Mouse (Mus musculus): ENCODE results near the gene H2al1d. TPM values are rescaled to one million over a fixed set of nuclear protein-coding genes. Genes with fewer than 3 reads are reported as not detected.
"Not testable (repeated sequence)": the region's sequence is repeated elsewhere in the genome, so short reads cannot be mapped to it uniquely, and the experiment has no call there.

The H2al1d gene
- polyA plus RNA-seq (2015; fragmentation: Nextera tagmentation; extraction: Ambion mirVana), result not detected in 2 replicates

DNA sequence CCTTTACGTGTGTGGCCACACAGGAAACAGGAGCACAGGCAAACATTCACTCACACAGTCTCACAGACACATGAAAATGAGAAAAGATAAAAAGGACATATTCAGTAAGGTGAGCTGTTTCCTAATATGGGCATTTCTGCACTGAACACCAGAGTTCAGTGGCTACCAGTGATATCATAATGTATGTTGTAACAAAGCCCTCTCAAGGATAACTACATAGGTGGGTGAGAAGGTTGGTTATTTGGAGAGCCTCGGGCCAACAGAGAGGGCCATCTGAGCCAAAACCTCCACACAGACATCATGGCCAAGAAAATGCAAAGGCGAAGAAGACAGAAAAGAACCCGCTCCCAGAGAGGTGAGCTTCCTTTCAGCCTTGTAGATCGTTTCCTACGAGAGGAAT, at the start of gene H2al1d:
Gene H2al1d (plus strand): TSS at position 301 of the 400 bp plus-strand sequence.
- H3K4me3 ChIP-seq; H3K27me3 ChIP-seq; H3K27ac ChIP-seq; H3K36me3 ChIP-seq; H3K4me2 ChIP-seq; H3K4me1 ChIP-seq; H3K9me3 ChIP-seq; ATAC-seq (ENCODE audit: borderline replicate concordance, extremely low read depth, low FRiP score, low TSS enrichment); H3K9ac ChIP-seq: not testable (repeated sequence)
- WGBS, result no CpG with 5 or more reads among the region's 6 CpGs

DNA sequence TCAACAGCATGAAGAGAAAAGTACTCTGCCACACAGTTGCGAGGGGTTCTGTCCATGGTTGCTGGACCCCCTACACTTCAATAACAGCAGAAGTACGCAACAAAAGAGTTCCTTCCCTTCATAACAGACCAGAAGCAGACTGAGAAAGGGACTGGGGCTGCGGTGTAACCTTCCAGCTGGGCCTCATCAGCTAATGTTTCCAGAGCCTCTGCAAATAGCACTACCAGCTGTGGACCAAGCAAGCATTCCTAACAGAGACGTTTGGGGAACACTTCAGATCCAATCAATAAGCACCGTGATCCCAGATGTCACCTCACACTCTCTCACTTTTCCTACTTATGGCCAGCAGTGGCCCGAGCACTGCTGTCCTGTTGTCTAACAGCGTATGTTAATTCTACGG, 43.7 kb upstream of the H2al1d start:
- H3K27me3 ChIP-seq, result peaks cover 3% of the 10 kb centered on the region; the same call in 1 of the 2 replicates
- 49% methylated on average over 8 of the region's 8 CpGs for WGBS
- H3K4me1 ChIP-seq, result no peaks in the 10 kb centered on the region
- no peak overlapping the region for H3K4me3 ChIP-seq
- H3K4me2 ChIP-seq, result no peak overlapping the region
- no peak overlapping the region for H3K9ac ChIP-seq
- ATAC-seq (ENCODE audit: borderline replicate concordance, extremely low read depth, low FRiP score, low TSS enrichment), result peak; percentile 39; the same call in 1 of the 2 replicates
- no peaks in the 10 kb centered on the region for H3K9me3 ChIP-seq
- H3K27ac ChIP-seq, result no peak overlapping the region
- no peaks in the 10 kb centered on the region for H3K36me3 ChIP-seq

DNA sequence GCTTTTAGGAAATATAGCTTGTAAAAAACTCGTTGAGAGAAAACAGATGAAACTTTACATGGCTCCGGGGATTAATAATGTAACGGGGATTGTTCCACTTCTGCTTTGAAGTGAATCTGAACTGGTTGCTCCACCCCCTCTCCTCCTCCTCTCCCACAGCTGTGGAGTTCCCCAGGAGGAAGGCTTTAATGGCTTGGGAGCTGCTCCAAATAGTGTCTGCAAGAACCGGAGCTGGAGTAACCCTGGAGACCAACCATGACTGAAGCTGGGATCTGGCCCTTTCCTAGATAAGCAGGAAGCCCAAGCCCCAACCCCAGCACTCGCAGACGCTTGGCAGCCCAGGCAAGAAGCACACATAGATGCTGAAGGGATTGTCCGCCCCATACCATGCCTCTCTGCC, 40.8 kb upstream of the H2al1d start:
- no peak overlapping the region for H3K9ac ChIP-seq
- ATAC-seq (ENCODE audit: borderline replicate concordance, extremely low read depth, low FRiP score, low TSS enrichment), result peak; percentile 83; the same call in 1 of the 2 replicates
- H3K4me1 ChIP-seq, result no peaks in the 10 kb centered on the region
- H3K27ac ChIP-seq, result no peak overlapping the region
- H3K27me3 ChIP-seq, result 0 out of 2 replicates have a peak, but pooled peaks cover 4% of the 10 kb centered on the region
- H3K4me3 ChIP-seq, result no peak overlapping the region
- no peaks in the 10 kb centered on the region for H3K9me3 ChIP-seq
- no peak overlapping the region for H3K4me2 ChIP-seq
- WGBS, result 48% methylated on average over 7 of the region's 7 CpGs
- H3K36me3 ChIP-seq, result no peaks in the 10 kb centered on the region

DNA sequence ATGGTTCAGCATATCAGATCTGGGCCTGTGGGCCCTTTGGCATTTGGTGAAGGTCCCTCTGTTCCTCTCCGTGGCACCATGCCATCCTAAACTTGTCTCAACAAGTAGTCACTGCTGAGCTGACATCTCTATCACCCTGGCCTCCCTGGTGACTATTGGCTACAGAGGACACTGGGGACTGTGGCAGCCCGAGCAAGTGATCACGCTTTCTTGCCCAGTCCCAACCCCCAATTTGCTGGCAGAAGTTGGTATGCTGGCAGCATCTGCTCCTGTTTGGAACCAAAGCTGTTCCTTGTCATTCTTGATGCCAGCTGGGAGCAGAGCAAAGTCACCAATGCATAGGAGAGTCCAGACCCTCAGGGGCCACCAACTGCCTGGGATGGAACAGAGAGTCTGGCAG, 39.5 kb upstream of the H2al1d start:
- H3K9ac ChIP-seq, result no peak overlapping the region
- H3K27ac ChIP-seq, result no peak overlapping the region
- 0 out of 2 replicates have a peak, but pooled peaks cover 4% of the 10 kb centered on the region for H3K4me1 ChIP-seq
- H3K36me3 ChIP-seq, result no peaks in the 10 kb centered on the region
- WGBS, result 74% methylated on average over 3 of the region's 3 CpGs
- H3K4me3 ChIP-seq, result no peak overlapping the region
- H3K27me3 ChIP-seq, result 0 out of 2 replicates have a peak, but pooled peaks cover 4% of the 10 kb centered on the region
- no peak for ATAC-seq (ENCODE audit: borderline replicate concordance, extremely low read depth, low FRiP score, low TSS enrichment)
- no peaks in the 10 kb centered on the region for H3K9me3 ChIP-seq
- no peak overlapping the region for H3K4me2 ChIP-seq

DNA sequence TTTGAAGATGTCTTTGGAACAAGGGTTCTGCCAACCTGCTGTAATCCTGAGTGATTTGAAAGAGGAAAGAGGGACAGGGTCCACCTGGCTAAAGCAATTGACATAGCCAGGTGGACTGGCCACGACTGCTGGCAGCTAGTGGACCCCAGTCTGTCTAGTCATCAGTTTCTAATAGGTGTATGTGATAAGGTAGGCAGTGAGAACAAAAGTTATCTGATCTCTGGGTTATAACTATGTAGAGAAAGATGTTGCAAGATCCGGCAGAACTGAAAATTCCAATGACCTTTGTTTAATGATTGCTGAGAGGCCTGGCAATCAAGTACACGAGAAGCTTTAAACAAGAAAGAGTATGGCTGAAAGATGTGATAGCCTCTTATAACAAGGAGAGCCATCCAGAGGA, 35.4 kb upstream of the H2al1d start:
- no peak overlapping the region for H3K4me2 ChIP-seq
- no peak overlapping the region for H3K9ac ChIP-seq
- no peak for ATAC-seq (ENCODE audit: borderline replicate concordance, extremely low read depth, low FRiP score, low TSS enrichment)
- H3K4me1 ChIP-seq, result 0 out of 2 replicates have a peak, but pooled peaks cover 4% of the 10 kb centered on the region
- no peaks in the 10 kb centered on the region for H3K36me3 ChIP-seq
- no peaks in the 10 kb centered on the region for H3K9me3 ChIP-seq
- no peak overlapping the region for H3K4me3 ChIP-seq
- H3K27ac ChIP-seq, result no peak overlapping the region
- 51% methylated on average over 3 of the region's 3 CpGs for WGBS
- H3K27me3 ChIP-seq, result 0 out of 2 replicates have a peak, but pooled peaks cover 4% of the 10 kb centered on the region

DNA sequence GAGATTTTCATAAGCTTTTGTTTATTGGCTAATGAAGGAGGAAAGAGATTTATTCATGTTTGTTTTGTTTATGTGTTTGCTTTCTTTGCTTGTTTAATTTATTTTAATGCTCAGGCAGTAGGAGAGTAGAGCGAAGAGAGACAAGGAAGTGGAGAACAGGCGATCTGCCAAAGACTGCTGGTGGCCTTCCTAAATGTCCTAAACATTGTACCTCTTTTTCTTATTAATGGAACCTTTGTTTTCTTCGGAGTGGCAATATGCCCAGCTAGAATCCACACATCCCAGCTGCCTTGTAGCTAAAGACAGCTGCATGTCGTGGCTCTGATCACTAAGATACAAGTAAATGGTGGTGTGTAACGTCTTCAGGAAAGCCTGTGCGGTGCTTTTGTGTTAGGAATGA, 31.5 kb upstream of the H2al1d start:
- Histone ChIP-seq H3K4me3 (no peak overlapping the region), H3K4me1 (0 out of 2 replicates have a peak, but pooled peaks cover 4% of the 10 kb centered on the region), H3K27me3 (peaks cover 1% of the 10 kb centered on the region; the same call in 1 of the 2 replicates), H3K36me3 (no peaks in the 10 kb centered on the region), H3K27ac (no peak overlapping the region), H3K9ac (no peak overlapping the region), H3K9me3 (no peaks in the 10 kb centered on the region), H3K4me2 (no peak overlapping the region)
- WGBS, result 62% methylated on average over 6 of the region's 6 CpGs
- ATAC-seq (ENCODE audit: borderline replicate concordance, extremely low read depth, low FRiP score, low TSS enrichment), result no peak

DNA sequence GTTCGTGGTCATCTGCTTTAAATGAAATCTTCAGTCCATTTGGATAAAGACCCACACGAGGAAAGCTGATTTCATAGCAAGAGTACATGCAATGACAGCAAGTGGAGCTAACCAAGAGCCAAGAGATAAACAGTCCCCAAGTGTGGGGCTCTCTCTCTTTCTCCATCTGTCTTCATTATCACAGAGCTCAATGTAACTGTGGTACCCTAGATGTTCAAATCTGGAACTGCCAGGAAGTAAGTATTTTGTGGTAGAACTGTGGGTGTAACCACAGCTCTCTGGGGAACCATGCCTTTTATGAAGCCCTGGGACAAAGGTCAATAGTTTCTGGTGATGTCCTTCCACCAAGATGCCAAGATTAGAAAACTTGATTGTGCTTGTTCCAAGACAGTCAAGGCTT, 27.9 kb upstream of the H2al1d start:
- Histone ChIP-seq H3K36me3 (no peaks in the 10 kb centered on the region), H3K9ac (no peak overlapping the region), H3K27ac (no peak overlapping the region), H3K4me2 (no peak overlapping the region), H3K9me3 (no peaks in the 10 kb centered on the region), H3K4me3 (no peak overlapping the region), H3K27me3 (peaks cover 4% of the 10 kb centered on the region; the same call in 1 of the 2 replicates), H3K4me1 (no peaks in the 10 kb centered on the region)
- WGBS, result 60% methylated on average over 2 of the region's 2 CpGs
- ATAC-seq (ENCODE audit: borderline replicate concordance, extremely low read depth, low FRiP score, low TSS enrichment), result no peak

DNA sequence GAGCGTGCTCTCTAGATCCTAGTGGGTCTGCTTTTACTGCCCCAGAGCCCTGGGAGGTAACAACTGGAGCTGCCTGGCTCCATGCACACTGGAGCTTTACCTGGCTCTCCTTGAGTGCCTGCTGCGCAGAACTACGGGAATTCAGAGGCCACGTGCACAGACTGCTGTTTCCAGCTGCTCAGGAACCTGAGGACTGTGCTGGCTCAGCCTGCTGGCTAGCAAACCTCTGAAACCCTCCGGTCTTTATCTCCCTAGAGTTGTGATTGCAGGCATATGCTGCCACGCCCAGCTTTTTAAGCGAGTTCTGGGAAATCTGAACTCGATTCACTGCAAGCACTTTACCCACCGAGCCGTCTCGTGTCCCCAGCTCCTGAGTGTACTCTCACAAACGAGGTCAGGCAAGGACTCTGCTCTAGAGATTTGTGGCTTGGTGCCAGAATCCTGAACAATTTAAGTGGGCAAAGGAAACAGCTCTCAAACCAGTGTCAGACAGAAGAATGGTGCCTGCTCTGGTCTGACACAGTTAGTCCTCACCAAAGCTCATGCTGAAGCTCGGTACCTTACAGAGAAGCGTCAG, 20.2 kb upstream of the H2al1d start:
- Histone ChIP-seq H3K4me3 (no peak overlapping the region), H3K36me3 (no peaks in the 10 kb centered on the region), H3K4me2 (no peak overlapping the region), H3K27me3 (peaks cover 4% of the 10 kb centered on the region; the same call in 1 of the 2 replicates), H3K9ac (no peak overlapping the region), H3K27ac (no peak overlapping the region), H3K4me1 (0 out of 2 replicates have a peak, but pooled peaks cover 3% of the 10 kb centered on the region), H3K9me3 (no peaks in the 10 kb centered on the region)
- WGBS, result 37% methylated on average over 14 of the region's 14 CpGs
- ATAC-seq (ENCODE audit: borderline replicate concordance, extremely low read depth, low FRiP score, low TSS enrichment), result no peak

DNA sequence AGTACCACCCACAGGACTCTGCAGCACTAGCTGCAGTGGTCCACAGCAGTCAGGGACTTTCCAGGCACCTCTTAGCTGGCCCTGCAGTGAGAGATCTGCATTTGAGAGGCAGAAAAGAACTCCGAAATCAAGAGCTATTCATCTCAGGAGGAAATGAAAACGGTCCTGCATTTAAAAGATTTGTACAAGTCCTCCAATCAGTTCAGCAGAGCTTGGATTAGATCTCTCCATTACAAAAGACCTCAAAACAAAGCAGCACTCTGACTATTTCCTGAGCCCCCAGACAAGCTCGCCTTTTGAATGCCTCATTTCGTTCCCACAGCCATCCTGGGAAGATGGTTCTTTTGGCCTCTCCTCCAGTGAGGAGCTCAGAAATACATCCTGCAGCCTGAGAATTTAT, 19.4 kb upstream of the H2al1d start:
- ATAC-seq (ENCODE audit: borderline replicate concordance, extremely low read depth, low FRiP score, low TSS enrichment), result no peak
- H3K27ac ChIP-seq, result no peak overlapping the region
- H3K4me1 ChIP-seq, result 0 out of 2 replicates have a peak, but pooled peaks cover 3% of the 10 kb centered on the region
- H3K4me3 ChIP-seq, result no peak overlapping the region
- H3K36me3 ChIP-seq, result no peaks in the 10 kb centered on the region
- no peak overlapping the region for H3K9ac ChIP-seq
- no peak overlapping the region for H3K4me2 ChIP-seq
- WGBS, result 65% methylated on average over 4 of the region's 4 CpGs
- peaks cover 4% of the 10 kb centered on the region; the same call in 1 of the 2 replicates for H3K27me3 ChIP-seq
- no peaks in the 10 kb centered on the region for H3K9me3 ChIP-seq

DNA sequence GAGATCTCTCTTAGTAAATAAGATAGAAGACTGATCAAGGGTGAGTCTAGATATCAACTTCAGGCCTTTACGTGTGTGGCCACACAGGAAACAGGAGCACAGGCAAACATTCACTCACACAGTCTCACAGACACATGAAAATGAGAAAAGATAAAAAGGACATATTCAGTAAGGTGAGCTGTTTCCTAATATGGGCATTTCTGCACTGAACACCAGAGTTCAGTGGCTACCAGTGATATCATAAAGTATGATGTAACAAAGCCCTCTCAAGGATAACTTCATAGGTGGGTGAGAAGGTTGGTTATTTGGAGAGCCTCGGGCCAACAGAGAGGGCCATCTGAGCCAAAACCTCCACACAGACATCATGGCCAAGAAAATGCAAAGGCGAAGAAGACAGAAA, 9.7 kb upstream of the H2al1d start, which contains the start of gene H2al1a:
Gene H2al1a (plus strand): TSS at position 301 of the 400 bp plus-strand sequence.
- H3K27ac ChIP-seq; H3K4me1 ChIP-seq; H3K4me3 ChIP-seq; ATAC-seq (ENCODE audit: borderline replicate concordance, extremely low read depth, low FRiP score, low TSS enrichment); H3K27me3 ChIP-seq; H3K9me3 ChIP-seq; H3K4me2 ChIP-seq; H3K36me3 ChIP-seq; H3K9ac ChIP-seq: not testable (repeated sequence)
- WGBS, result no CpG with 5 or more reads among the region's 3 CpGs

DNA sequence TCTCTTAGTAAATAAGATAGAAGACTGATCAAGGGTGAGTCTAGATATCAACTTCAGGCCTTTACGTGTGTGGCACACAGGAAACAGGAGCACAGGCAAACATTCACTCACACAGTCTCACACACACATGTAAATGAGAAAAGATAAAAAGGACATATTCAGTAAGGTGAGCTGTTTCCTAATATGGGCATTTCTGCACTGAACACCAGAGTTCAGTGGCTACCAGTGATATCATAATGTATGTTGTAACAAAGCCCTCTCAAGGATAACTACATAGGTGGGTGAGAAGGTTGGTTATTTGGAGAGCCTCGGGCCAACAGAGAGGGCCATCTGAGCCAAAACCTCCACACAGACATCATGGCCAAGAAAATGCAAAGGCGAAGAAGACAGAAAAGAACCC, 6.5 kb upstream of the H2al1d start, which contains the start of gene H2al1b:
Gene H2al1b (plus strand): TSS at position 301 of the 400 bp plus-strand sequence.
- not testable (repeated sequence) for H3K4me2 ChIP-seq; H3K36me3 ChIP-seq; H3K27ac ChIP-seq; H3K4me1 ChIP-seq; ATAC-seq (ENCODE audit: borderline replicate concordance, extremely low read depth, low FRiP score, low TSS enrichment); H3K9ac ChIP-seq; H3K9me3 ChIP-seq; H3K27me3 ChIP-seq; H3K4me3 ChIP-seq
- 100% methylated on average over 1 of the region's 3 CpGs for WGBS

DNA sequence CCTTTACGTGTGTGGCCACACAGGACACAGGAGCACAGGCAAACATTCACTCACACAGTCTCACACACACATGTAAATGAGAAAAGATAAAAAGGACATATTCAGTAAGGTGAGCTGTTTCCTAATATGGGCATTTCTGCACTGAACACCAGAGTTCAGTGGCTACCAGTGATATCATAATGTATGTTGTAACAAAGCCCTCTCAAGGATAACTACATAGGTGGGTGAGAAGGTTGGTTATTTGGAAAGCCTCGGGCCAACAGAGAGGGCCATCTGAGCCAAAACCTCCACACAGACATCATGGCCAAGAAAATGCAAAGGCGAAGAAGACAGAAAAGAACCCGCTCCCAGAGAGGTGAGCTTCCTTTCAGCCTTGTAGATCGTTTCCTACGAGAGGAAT, 3.3 kb upstream of the H2al1d start, which contains the start of gene H2al1c:
Gene H2al1c (plus strand): TSS at position 301 of the 400 bp plus-strand sequence.
- H3K4me3 ChIP-seq; H3K9ac ChIP-seq; H3K4me2 ChIP-seq; H3K36me3 ChIP-seq; H3K4me1 ChIP-seq; H3K27me3 ChIP-seq; H3K27ac ChIP-seq; H3K9me3 ChIP-seq; ATAC-seq (ENCODE audit: borderline replicate concordance, extremely low read depth, low FRiP score, low TSS enrichment): not testable (repeated sequence)
- WGBS, result 38% methylated on average over 1 of the region's 6 CpGs

All from lung, embryonic 15.5 days (tissue).